Comparison of ENCODE assay signal across 9 mouse cellular contexts in genomic region chr9:102715506-102715900, GRCm38 (mm10). TPM values are rescaled to one million over a fixed set of nuclear protein-coding genes. Genes with fewer than 3 reads are reported as not detected.
DNase-seq lines count a peak whose midpoint lies in the region; ATAC-seq and TF ChIP-seq lines count a peak whose summit lies in the region.
"Had no signal": no experiment of that assay in that cellular context is flagged by ENCODE, and none has a peak within 500 bp of the region (broad histone marks: within the 10 kb centered on the region; RNA-seq: fewer than 3 reads in every experiment).

No protein-coding gene starts in this region.

- H3K36me3 ChIP-seq in liver, postnatal 0 days (replicated peaks; ENCODE audit: insufficient read depth, low read length): 0 out of 2 replicates have a peak, but pooled peaks cover 2% of the 10 kb centered on the region
- peaks cover 5% of the 10 kb centered on the region; the same call in 1 of the 2 replicates for H3K36me3 ChIP-seq in embryonic facial prominence, embryonic 15.5 days
- peaks cover 7% of the 10 kb centered on the region for H3K36me3 ChIP-seq in limb, embryonic 13.5 days
- peaks cover 3% of the 10 kb centered on the region for H3K36me3 ChIP-seq in midbrain, postnatal 0 days (ENCODE audit: insufficient read depth, low read length)

- peaks cover 12% of the 10 kb centered on the region; the same call in 1 of the 2 replicates for H3K27me3 ChIP-seq in liver, postnatal 0 days (ENCODE audit: insufficient read depth, low read length)
- no peaks in the 10 kb centered on the region for H3K27me3 ChIP-seq in embryonic facial prominence, embryonic 15.5 days
- no peaks in the 10 kb centered on the region for H3K27me3 ChIP-seq in limb, embryonic 13.5 days
- no peaks in the 10 kb centered on the region for H3K27me3 ChIP-seq in midbrain, postnatal 0 days (ENCODE audit: insufficient read depth, low read length)

- no peak overlapping the region for H3K4me3 ChIP-seq in liver, postnatal 0 days (ENCODE audit: low read depth, low read length)
- H3K4me3 ChIP-seq in embryonic facial prominence, embryonic 15.5 days (replicated peaks): no peak overlapping the region
- H3K4me3 ChIP-seq in limb, embryonic 13.5 days: no peak overlapping the region
- no peak overlapping the region for H3K4me3 ChIP-seq in midbrain, postnatal 0 days (ENCODE audit: low read depth, low read length)

- TF ChIP-seq EP300 in liver, postnatal 0 days (IDR thresholded peaks at IDR 0.05; ENCODE audit: low read depth): no peak

- WGBS in liver, postnatal 0 days (ENCODE audit: insufficient replicate concordance): 46% methylated on average over 2 of the region's 2 CpGs
- 47% methylated on average over 2 of the region's 2 CpGs for WGBS in embryonic facial prominence, embryonic 15.5 days
- 29% methylated on average over 2 of the region's 2 CpGs for WGBS in limb, embryonic 13.5 days
- WGBS in midbrain, postnatal 0 days: 73% methylated on average over 2 of the region's 2 CpGs

- ATAC-seq in liver, postnatal 0 days: no peak
- no peak for ATAC-seq in embryonic facial prominence, embryonic 15.5 days (ENCODE audit: insufficient number of reproducible peaks, low FRiP score, low TSS enrichment, low read depth)
- no peak for ATAC-seq in limb, embryonic 13.5 days (ENCODE audit: low FRiP score, low read depth)
- ATAC-seq in midbrain, postnatal 0 days (ENCODE audit: low FRiP score): no peak

- no peak overlapping the region for H3K4me2 ChIP-seq in liver, postnatal 0 days (ENCODE audit: low read depth, low read length)
- H3K4me2 ChIP-seq in embryonic facial prominence, embryonic 15.5 days (replicated peaks): no peak overlapping the region
- no peak overlapping the region; the same call in 1 of the 2 replicates for H3K4me2 ChIP-seq in limb, embryonic 13.5 days (replicated peaks)
- H3K4me2 ChIP-seq in midbrain, postnatal 0 days (ENCODE audit: low read depth, low read length, poor library complexity, severe bottlenecking): no peak overlapping the region
- H3K4me2 ChIP-seq: midbrain, embryonic 11.5 days had no signal

- DNase-seq in embryo, embryonic 11 days: peak; percentile 49
- DNase-seq in embryo, embryonic 10 days (ENCODE audit: low spot score): no peak
- DNase-seq in liver, postnatal 0 days: no peak
- no peak for DNase-seq in liver
- DNase-seq in layer of hippocampus, adult 18-20 months (ENCODE audit: low spot score in 2 of 2): no peak
- DNase-seq in midbrain, postnatal 0 days (ENCODE audit: low spot score): no peak

- no peak for TF ChIP-seq CTCF in liver, postnatal 0 days (IDR thresholded peaks at IDR 0.05; ENCODE audit: low read depth)
- no peak for TF ChIP-seq CTCF in midbrain, postnatal 0 days (IDR thresholded peaks at IDR 0.05)

- no peak overlapping the region for H3K9ac ChIP-seq in liver, postnatal 0 days (replicated peaks)
- no peak overlapping the region for H3K9ac ChIP-seq in embryonic facial prominence, embryonic 15.5 days
- peak overlapping the region; percentile 8; the same call in 1 of the 2 replicates for H3K9ac ChIP-seq in limb, embryonic 13.5 days
- H3K9ac ChIP-seq in midbrain, postnatal 0 days (replicated peaks; ENCODE audit: low read length, poor library complexity, severe bottlenecking): no peak overlapping the region

- H3K4me1 ChIP-seq in liver, postnatal 0 days (ENCODE audit: insufficient read depth): peaks cover 33% of the 10 kb centered on the region
- peaks cover 55% of the 10 kb centered on the region for H3K4me1 ChIP-seq in embryonic facial prominence, embryonic 15.5 days
- H3K4me1 ChIP-seq in limb, embryonic 13.5 days: peaks cover 48% of the 10 kb centered on the region
- peaks cover 7% of the 10 kb centered on the region for H3K4me1 ChIP-seq in midbrain, postnatal 0 days (ENCODE audit: insufficient read depth, low read length)

- H3K9me3 ChIP-seq in liver, postnatal 0 days (ENCODE audit: low read length): no peaks in the 10 kb centered on the region
- H3K9me3 ChIP-seq in embryonic facial prominence, embryonic 15.5 days (replicated peaks): no peaks in the 10 kb centered on the region
- H3K9me3 ChIP-seq in limb, embryonic 13.5 days: no peaks in the 10 kb centered on the region
- no peaks in the 10 kb centered on the region for H3K9me3 ChIP-seq in midbrain, postnatal 0 days (ENCODE audit: low read length)

- peak overlapping the region; percentile 50; the same call in 1 of the 2 replicates for H3K27ac ChIP-seq in liver, postnatal 0 days (ENCODE audit: low read depth)
- H3K27ac ChIP-seq in embryonic facial prominence, embryonic 15.5 days (replicated peaks): peak overlapping the region; percentile 58
- H3K27ac ChIP-seq in limb, embryonic 13.5 days: peak overlapping the region; percentile 61; the same call in 1 of the 2 replicates
- no peak overlapping the region for H3K27ac ChIP-seq in midbrain, postnatal 0 days (ENCODE audit: low read depth, low read length)

RNA-seq across cellular contexts. Expression of gene Amotl2, which starts 1.0 kb away (rescaled TPM):
- polyA plus RNA-seq in liver, postnatal 0 days (2015; fragmentation: Nextera tagmentation; extraction: Ambion mirVana): 5.7 and 6.5 TPM in 2 replicates
- 53.6 and 53.7 TPM in 2 replicates for polyA plus RNA-seq in embryonic facial prominence, embryonic 15.5 days (2015; fragmentation: Nextera tagmentation; extraction: Ambion mirVana)
- polyA plus RNA-seq in limb, embryonic 13.5 days (2015; fragmentation: Nextera tagmentation; extraction: Ambion mirVana): 66.8 and 71.3 TPM in 2 replicates
- 10 to 100 TPM; 19.2 to 20.5 TPM for total RNA-seq in layer of hippocampus, adult 18-20 months (2021)
- 125 and 129 TPM in 2 replicates for total RNA-seq in midbrain, postnatal 0 days (2014; rRNA removed)
- polyA plus RNA-seq in midbrain, postnatal 0 days (2015; fragmentation: Nextera tagmentation; extraction: Ambion mirVana): 31.5 and 32.5 TPM in 2 replicates
